Mouse (Mus musculus) limb, embryonic 12.5 days (tissue): ENCODE results near the gene Mical2. TPM values are rescaled to one million over a fixed set of nuclear protein-coding genes. Genes with fewer than 3 reads are reported as not detected.

Source experiments
- ATAC-seq: fragments of 200-750 bp; cut with Nextera tagmentation; 2 replicates; pipeline ENCODE4 v1.8.0; 2017; ENCODE audit warnings: low read depth, moderate TSS enrichment; ENCODE audit not compliant: insufficient number of reproducible peaks, insufficient read depth, low FRiP score, low TSS enrichment
- H3K27ac ChIP-seq: fragments of 300-500 bp; sonication (generic); 2 replicates; pipeline ENCODE4 v1.5.1; 2016; ENCODE audit warnings: mild to moderate bottlenecking, moderate library complexity
- H3K27me3 ChIP-seq: fragments of 300-500 bp; sonication (generic); 2 replicates; pipeline ENCODE4 v1.6.1; 2016; ENCODE audit warnings: mild to moderate bottlenecking, moderate library complexity
- H3K36me3 ChIP-seq: fragments of 300-500 bp; sonication (generic); 2 replicates; pipeline ENCODE4 v1.6.1; 2016; ENCODE audit warnings: mild to moderate bottlenecking, moderate library complexity
- H3K4me1 ChIP-seq: fragments of 300-500 bp; sonication (generic); replicated peaks from 2 replicates; pipeline ENCODE4 v1.6.1; 2016
- H3K4me2 ChIP-seq: fragments of 300-500 bp; sonication (generic); 2 replicates; pipeline ENCODE4 v1.6.1; 2016; ENCODE audit warnings: mild to moderate bottlenecking, moderate library complexity
- H3K4me3 ChIP-seq: fragments of 300-500 bp; sonication (generic); replicated peaks from 2 replicates; pipeline ENCODE4 v1.5.1; 2016; ENCODE audit warnings: mild to moderate bottlenecking
- H3K9ac ChIP-seq: fragments of 300-500 bp; sonication (generic); replicated peaks from 2 replicates; pipeline ENCODE4 v1.6.1; 2016; ENCODE audit warnings: mild to moderate bottlenecking, moderate library complexity
- H3K9me3 ChIP-seq: fragments of 300-500 bp; sonication (generic); 2 replicates; pipeline ENCODE4 v1.6.1; 2016; ENCODE audit warnings: mild to moderate bottlenecking, moderate library complexity
- WGBS: fragments of 180-500 bp; shearing (Covaris S2); methylation state at CpG from one replicate; pipeline ENCODE4 v1.1.7; 2016; 5-methylcytosine and 5-hydroxymethylcytosine counted together
- polyA plus RNA-seq: library from polyadenylated mRNA; unstranded; fragments of >200 nt; fragmentation: Nextera tagmentation; extraction: Ambion mirVana; gene quantifications from 2 replicates; pipeline ENCODE4 v1.2.1, GENCODE M21; 2016

Mical2 gene
- polyA plus RNA-seq, 1 experiment from 2014 or later = 2.4 TPM

GRCm38 (mm10) chr7:112261121-112261520, 35.5 kb downstream of the Mical2 start:
- no peak for ATAC-seq
- no peaks in the 10 kb centered on the region for H3K36me3 ChIP-seq
- no peak overlapping the region for H3K4me2 ChIP-seq
- no peaks in the 10 kb centered on the region for H3K9me3 ChIP-seq
- no peaks in the 10 kb centered on the region for H3K4me1 ChIP-seq
- no peaks in the 10 kb centered on the region; the same call in 1 of the 2 replicates for H3K27me3 ChIP-seq
- no peak overlapping the region for H3K4me3 ChIP-seq
- H3K27ac ChIP-seq = no peak overlapping the region
- no peak overlapping the region for H3K9ac ChIP-seq
- 83% methylated on average over 5 of the region's 5 CpGs for WGBS

DNA sequence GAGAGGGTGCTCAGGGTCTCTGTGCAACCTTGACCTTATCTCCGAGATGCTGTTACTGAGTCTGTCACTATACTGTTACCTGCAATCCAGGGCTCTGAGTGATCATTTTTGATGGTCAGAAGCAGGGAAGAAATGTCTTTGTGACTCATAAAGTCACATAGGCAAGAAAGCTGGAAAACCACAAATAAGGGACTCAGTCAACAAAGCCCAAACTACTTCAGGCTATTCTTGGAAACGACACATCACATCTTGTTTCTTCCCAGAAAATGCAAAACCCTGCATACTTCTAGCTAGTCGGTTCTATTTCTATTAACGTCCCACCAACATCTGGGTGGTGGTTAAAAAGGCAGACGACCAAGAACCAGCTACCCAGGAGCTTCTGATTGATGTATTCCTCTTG, 41.6 kb downstream of the Mical2 start:
- H3K27me3 ChIP-seq = no peaks in the 10 kb centered on the region; the same call in 1 of the 2 replicates
- ATAC-seq = no peak
- H3K27ac ChIP-seq = no peak overlapping the region
- WGBS = 83% methylated on average over 5 of the region's 5 CpGs
- H3K9me3 ChIP-seq = no peaks in the 10 kb centered on the region
- no peak overlapping the region for H3K4me2 ChIP-seq
- no peak overlapping the region for H3K9ac ChIP-seq
- no peaks in the 10 kb centered on the region for H3K36me3 ChIP-seq
- no peak overlapping the region for H3K4me3 ChIP-seq
- H3K4me1 ChIP-seq = peaks cover 7% of the 10 kb centered on the region

DNA sequence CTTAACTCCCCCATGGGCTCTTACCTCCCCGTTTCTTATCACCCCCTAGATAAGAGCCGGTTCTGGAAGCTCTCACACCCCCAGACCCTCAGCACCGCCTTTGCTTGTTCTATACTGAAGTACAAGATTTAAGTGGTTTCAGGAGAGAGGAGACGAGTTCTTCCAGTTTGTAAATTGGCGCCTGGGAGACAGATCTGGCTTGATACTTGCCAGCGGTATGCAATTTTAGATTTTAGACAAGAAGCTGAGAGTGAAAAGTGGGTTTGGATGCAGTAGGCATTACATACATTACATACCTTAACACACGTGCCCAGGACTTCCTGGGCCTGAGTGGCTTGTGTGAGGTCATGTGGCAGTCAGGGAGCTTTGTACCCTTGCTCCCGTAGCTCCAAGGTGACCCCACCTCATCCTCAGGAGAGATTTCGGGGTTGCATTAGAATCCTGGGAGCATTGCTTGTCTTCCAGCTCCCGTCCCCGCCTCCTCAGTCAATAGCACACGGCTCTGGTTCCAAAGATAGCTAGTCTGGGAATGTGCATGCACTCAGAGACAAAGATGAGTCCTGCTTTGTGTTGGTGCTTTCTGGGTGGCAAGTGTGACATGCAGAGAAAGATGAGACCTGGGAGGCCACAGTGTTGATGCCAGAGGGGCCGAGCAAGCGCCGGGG, 43.2 kb downstream of the Mical2 start:
- no peaks in the 10 kb centered on the region for H3K9me3 ChIP-seq
- H3K27me3 ChIP-seq = no peaks in the 10 kb centered on the region
- H3K4me2 ChIP-seq = no peak overlapping the region
- no peak overlapping the region for H3K4me3 ChIP-seq
- H3K36me3 ChIP-seq = no peaks in the 10 kb centered on the region
- WGBS = 84% methylated on average over 15 of the region's 15 CpGs
- no peak for ATAC-seq
- no peak overlapping the region for H3K9ac ChIP-seq
- H3K4me1 ChIP-seq = peaks cover 23% of the 10 kb centered on the region
- H3K27ac ChIP-seq = no peak overlapping the region

GRCm38 (mm10) chr7:112270870-112271269, 45.2 kb downstream of the Mical2 start:
- ATAC-seq = no peak
- Histone ChIP-seq H3K4me2 (no peak overlapping the region), H3K27me3 (no peaks in the 10 kb centered on the region), H3K36me3 (no peaks in the 10 kb centered on the region), H3K9me3 (no peaks in the 10 kb centered on the region), H3K9ac (no peak overlapping the region), H3K4me1 (peaks cover 43% of the 10 kb centered on the region), H3K4me3 (no peak overlapping the region), H3K27ac (no peak overlapping the region)
- 91% methylated on average over 5 of the region's 5 CpGs for WGBS

DNA sequence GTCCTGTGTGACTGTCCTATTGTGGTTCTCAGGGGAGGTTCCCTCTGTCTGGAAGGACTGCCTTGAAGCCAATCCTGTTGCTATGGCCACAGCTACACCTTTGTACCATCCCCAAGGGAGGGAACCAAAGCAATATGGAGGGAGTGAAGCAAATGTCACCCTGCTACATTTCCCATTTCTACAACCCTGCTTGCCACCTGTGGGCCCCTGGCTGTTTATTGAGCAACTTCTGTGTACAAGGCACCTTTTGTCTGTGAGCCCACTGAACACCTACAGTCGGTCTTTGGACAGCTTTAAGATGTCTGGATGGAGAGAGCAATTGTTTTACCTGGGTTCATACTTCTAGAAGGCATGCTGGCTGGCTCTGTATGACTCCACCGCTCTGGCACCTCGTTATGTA, 46.0 kb downstream of the Mical2 start:
- Histone ChIP-seq H3K27ac (no peak overlapping the region), H3K36me3 (no peaks in the 10 kb centered on the region), H3K27me3 (no peaks in the 10 kb centered on the region), H3K4me3 (no peak overlapping the region), H3K4me2 (no peak overlapping the region), H3K9me3 (no peaks in the 10 kb centered on the region), H3K4me1 (peaks cover 51% of the 10 kb centered on the region), H3K9ac (no peak overlapping the region)
- WGBS = 73% methylated on average over 3 of the region's 3 CpGs
- ATAC-seq = no peak

DNA sequence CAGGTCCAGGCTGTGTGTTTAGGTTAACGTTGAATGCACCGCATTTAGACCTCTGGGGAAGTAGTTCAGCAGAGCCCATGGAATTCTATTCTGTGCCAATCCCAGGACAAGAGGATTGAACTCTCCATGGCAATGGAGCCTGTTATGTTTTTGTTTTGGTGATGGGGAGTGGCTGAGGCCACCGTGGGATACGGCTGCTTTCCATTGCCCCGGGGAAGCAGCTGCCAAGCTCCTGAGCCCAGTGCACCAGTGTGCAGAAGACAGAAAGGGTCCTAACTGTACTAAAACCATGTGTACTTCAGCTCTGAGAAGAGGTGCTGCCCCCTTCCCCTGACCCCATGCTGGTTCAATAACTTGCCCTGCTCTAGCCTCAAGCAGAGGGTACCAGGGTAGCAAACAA, 47.0 kb downstream of the Mical2 start:
- Histone ChIP-seq H3K27me3 (no peaks in the 10 kb centered on the region), H3K4me3 (no peak overlapping the region), H3K27ac (no peak overlapping the region), H3K9ac (no peak overlapping the region), H3K36me3 (no peaks in the 10 kb centered on the region), H3K9me3 (no peaks in the 10 kb centered on the region), H3K4me2 (no peak overlapping the region), H3K4me1 (peaks cover 52% of the 10 kb centered on the region)
- ATAC-seq = no peak
- WGBS = 65% methylated on average over 5 of the region's 5 CpGs

DNA sequence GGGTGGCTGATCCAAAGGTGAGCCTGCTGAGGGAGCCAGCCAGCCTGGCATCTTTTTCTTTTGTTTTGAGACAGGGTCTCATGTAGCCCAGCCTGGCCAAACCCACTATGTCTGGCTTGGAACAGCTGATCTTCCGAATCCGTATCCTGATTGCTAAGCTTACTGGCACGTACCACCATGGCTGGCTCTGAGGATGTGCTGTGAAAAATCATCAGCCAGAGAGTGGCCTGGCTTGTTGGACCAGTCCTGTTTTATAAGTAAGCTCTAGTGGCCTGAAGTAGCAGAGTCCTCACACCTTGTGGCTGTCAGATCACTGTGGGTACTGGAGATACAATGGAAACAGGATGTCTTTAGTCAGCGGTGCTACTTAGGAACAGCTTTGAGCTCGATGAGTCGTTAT, 47.8 kb downstream of the Mical2 start:
- no peaks in the 10 kb centered on the region for H3K9me3 ChIP-seq
- no peaks in the 10 kb centered on the region for H3K36me3 ChIP-seq
- no peak overlapping the region for H3K27ac ChIP-seq
- H3K4me3 ChIP-seq = no peak overlapping the region
- H3K9ac ChIP-seq = no peak overlapping the region
- ATAC-seq = no peak
- H3K27me3 ChIP-seq = no peaks in the 10 kb centered on the region
- WGBS = 61% methylated on average over 6 of the region's 6 CpGs
- peaks cover 56% of the 10 kb centered on the region for H3K4me1 ChIP-seq
- no peak overlapping the region for H3K4me2 ChIP-seq

DNA sequence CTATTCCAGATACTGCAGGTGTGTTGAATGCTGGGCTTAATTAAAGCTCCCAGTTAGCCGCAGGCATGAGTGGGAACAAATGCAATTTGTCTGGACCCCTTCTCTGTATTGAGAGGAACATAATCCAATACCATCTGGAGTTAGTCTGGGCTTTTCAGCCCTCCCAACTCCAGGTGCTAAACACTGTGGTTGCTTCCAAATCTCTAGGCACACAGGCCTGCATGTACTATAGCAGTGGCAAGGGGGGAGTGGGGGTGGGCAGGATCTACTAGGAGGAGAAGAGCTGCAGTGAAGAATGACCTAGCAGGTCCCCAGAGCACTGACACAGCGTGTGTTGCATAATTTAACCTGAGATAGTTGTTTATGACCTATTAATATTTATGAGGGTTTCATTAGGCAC, 49.0 kb downstream of the Mical2 start:
- Histone ChIP-seq H3K9ac (no peak overlapping the region), H3K4me2 (no peak overlapping the region), H3K4me1 (peaks cover 67% of the 10 kb centered on the region), H3K27me3 (no peaks in the 10 kb centered on the region), H3K27ac (peak overlapping the region; percentile 35), H3K36me3 (no peaks in the 10 kb centered on the region), H3K4me3 (no peak overlapping the region), H3K9me3 (no peaks in the 10 kb centered on the region)
- peak; percentile 77; the same call in 1 of the 2 replicates for ATAC-seq
- 22% methylated on average over 2 of the region's 2 CpGs for WGBS

DNA sequence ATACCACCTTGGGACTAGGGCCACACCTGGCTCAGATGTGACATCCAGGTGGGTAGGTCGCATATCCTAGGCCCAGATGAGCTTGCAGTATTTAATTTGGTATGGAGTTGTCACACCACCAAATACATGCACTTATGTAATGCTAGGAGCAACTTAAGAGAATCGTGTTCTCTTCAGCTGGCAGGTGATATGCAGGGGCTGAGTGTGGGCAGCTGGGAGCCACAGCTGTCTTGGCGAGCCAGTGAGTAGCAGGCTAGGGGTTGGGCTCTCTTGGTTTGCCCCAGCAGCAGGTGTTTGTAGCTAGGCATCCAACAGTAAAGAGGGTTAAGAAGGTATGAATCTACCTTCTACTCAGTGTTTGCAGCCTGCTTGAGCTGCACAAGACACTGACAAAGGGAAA, 49.4 kb downstream of the Mical2 start:
- no peak overlapping the region for H3K27ac ChIP-seq
- WGBS = 41% methylated on average over 3 of the region's 3 CpGs
- no peak overlapping the region for H3K4me2 ChIP-seq
- peaks cover 71% of the 10 kb centered on the region for H3K4me1 ChIP-seq
- no peak overlapping the region for H3K9ac ChIP-seq
- H3K9me3 ChIP-seq = no peaks in the 10 kb centered on the region
- H3K36me3 ChIP-seq = no peaks in the 10 kb centered on the region
- ATAC-seq = no peak
- H3K27me3 ChIP-seq = no peaks in the 10 kb centered on the region
- H3K4me3 ChIP-seq = no peak overlapping the region

DNA sequence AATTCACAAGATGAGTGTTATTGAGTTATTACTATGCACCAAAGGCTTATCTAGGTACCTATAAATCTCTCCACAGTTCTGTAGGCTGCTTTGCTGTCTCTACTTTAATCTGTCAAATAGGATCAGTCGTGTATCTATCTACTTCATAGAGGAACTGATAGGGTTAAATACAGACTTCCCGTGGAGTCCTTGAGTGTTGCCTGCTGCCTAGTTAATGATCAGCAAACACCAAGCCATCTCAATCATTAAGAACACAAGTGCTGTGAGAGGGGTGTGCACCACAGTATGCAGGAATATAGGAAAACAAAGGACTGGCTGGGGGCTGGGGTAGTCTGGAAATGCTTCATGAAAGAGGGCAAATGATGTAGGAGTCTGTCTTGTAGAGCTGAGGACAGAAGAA, 50.2 kb downstream of the Mical2 start:
- no peak overlapping the region for H3K4me2 ChIP-seq
- WGBS = 31% methylated on average over 2 of the region's 2 CpGs
- no peak for ATAC-seq
- H3K4me3 ChIP-seq = no peak overlapping the region
- no peak overlapping the region for H3K9ac ChIP-seq
- H3K36me3 ChIP-seq = no peaks in the 10 kb centered on the region
- H3K9me3 ChIP-seq = no peaks in the 10 kb centered on the region
- H3K27ac ChIP-seq = no peak overlapping the region
- peaks cover 73% of the 10 kb centered on the region for H3K4me1 ChIP-seq
- H3K27me3 ChIP-seq = no peaks in the 10 kb centered on the region

DNA sequence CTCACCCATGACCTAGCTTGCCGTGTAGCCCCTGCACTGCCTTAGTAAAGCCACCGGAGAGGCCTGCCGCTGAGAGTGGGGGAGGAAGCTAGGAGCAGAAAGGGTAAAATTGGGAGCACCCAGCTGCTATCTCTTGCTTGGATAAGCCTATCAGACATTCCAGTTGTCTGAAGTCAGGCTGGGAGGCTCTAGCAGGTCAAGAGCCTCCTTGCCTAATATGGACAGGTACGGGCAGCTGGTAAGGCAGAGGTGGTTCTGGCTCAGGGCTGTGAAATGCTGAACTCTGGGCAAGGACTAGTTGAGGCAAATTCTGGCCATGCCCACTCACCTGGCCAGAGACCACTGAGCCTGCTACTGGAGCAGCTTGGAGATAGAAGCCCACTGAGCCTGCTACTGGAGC, 51.2 kb downstream of the Mical2 start:
- H3K4me1 ChIP-seq = peaks cover 70% of the 10 kb centered on the region
- ATAC-seq = no peak
- 89% methylated on average over 4 of the region's 4 CpGs for WGBS
- H3K4me2 ChIP-seq = no peak overlapping the region
- H3K27ac ChIP-seq = no peak overlapping the region
- no peaks in the 10 kb centered on the region for H3K9me3 ChIP-seq
- H3K36me3 ChIP-seq = no peaks in the 10 kb centered on the region
- no peak overlapping the region for H3K4me3 ChIP-seq
- H3K27me3 ChIP-seq = no peaks in the 10 kb centered on the region
- no peak overlapping the region for H3K9ac ChIP-seq

DNA sequence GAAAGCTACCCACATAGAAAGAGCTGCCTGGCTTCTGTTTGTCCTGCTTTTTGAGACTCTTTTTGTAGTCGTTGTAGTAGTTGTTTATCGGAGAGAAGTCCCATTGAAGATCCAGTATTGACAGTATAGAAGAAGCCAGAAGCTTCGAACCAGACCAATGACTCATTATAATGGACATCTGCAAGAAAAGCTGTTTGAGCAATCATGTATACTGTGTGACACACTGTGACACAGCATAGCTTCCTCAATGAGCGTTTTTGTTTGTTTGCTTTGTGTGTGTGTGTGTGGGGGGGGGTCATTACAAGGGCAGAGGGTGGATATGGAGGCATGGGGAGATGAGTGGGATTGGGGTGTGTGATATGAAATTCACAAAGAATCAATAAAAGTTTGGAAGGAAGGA, 53.0 kb downstream of the Mical2 start:
- peaks cover 58% of the 10 kb centered on the region for H3K4me1 ChIP-seq
- no peak overlapping the region for H3K4me2 ChIP-seq
- no peaks in the 10 kb centered on the region for H3K36me3 ChIP-seq
- no peaks in the 10 kb centered on the region for H3K27me3 ChIP-seq
- no peaks in the 10 kb centered on the region for H3K9me3 ChIP-seq
- no peak overlapping the region for H3K4me3 ChIP-seq
- no peak overlapping the region for H3K9ac ChIP-seq
- no peak for ATAC-seq
- WGBS = 77% methylated on average over 4 of the region's 4 CpGs
- H3K27ac ChIP-seq = no peak overlapping the region
